Mouse (Mus musculus) ovary, postnatal 10 days (tissue): Measurements from ENCODE around the gene Ttc28.
A peak's percentile ranks its signal among the peaks of the same experiment; 100 is the strongest.
"Not testable (repeated sequence)": the region's sequence is repeated elsewhere in the genome, so short reads cannot be mapped to it uniquely, and the experiment has no call there.

Experiments used
- DNase-seq: peaks from one replicate; pipeline ENCODE4 v3.0.0; 2022; ENCODE audit warnings: low spot score

The Ttc28 gene

DNA sequence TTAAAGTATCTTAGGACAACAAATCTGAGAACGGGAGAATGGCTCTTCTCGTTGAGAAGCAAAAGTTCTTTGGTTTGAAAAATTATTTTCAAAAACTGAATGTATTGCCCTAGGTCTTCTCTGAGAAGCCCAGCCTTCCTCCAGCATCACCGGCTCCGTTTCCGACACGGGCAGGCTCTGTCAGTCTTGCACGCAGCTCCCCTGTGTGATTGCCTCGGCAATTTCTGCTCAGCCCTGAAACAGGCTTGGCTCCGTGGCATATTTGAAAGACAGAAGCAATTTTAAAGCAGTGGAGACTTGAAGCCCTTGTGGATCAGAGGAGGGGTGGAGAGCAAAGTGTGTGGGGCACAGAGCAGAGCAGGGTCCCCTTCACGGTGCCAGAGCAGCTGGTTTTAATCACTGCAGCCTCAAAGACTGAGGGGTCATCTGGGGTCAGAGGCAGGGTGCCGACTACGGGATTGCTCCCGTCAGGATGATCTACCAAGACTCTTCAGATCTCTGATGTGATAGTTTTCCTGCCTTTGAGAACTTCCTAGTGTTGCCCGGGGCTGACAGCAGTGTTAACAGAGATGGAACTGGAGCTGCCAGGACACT lies 363.9 kb downstream of the Ttc28 start:
- DNase-seq: no peak

DNA sequence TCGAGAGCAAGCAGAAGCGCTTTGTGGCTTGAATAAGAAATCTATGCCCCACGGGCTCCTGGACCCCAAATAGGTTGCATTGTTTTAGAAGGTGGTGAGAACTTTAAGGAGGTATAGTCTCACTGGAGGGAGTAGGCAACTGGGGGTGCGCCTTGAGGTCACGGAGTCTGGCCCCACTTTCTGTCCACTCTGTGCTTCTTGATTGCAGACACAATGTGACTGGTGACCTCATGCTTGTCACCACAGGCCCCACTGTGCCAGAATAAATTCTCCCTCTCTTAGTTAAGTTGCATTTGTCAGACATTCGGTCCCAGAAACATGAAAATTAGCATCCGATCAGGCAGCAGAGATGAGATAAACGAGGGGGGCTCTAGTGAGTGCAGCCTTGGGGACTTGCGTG lies 364.5 kb downstream of the Ttc28 start:
- no peak for DNase-seq

DNA sequence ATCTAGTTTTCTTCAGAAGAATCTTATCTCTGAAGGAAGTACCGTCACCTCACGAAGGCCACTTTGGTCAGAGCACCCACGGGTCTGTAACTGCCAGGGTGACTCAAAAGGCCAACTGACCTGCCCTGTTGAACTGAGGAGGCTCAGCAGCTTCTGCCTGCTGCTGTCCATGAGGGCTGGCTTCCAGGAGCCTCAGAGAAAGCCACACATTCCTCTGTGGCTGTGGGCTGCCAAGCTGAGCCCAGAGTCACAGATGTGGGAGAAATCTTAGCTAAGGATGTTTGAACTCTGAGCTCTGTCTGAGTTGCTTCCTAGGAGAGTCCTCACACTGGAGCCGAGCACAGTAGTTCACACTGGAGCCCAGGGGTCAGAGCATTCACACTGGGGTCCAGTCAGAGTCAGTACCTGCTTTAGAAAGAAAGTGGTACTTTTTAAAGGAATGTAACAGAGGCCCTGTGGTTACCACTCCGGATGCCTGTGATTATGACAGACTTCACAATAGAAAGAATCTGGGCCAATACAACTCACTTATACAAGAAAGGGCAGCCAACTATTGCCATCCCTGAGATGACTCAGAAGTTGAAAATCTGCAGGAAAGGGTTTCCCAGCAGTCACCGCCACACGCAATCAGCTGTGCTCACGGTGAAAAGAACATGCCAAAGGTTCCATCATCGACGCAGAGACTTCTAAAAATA lies 368.1 kb downstream of the Ttc28 start:
- DNase-seq: no peak

DNA sequence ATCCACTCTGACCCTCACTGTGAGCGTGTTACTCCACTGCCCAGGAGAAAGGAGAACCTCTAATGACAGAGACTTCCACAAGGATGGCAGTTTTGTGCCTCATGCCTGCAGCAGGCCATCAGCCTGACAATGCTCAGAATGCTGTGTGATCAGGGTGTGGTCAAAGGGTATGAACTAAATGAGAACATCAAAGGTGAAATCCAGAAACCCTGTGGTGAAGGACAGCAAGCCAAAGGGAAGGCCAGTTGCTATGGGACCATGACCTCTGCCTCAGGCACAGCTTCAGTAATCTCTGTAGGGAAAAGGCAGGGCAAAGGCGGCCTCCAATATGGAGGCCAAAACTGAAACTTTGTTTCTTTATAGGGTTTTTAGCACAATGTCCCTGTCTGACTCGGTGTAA lies 372.5 kb downstream of the Ttc28 start:
- no peak for DNase-seq

DNA sequence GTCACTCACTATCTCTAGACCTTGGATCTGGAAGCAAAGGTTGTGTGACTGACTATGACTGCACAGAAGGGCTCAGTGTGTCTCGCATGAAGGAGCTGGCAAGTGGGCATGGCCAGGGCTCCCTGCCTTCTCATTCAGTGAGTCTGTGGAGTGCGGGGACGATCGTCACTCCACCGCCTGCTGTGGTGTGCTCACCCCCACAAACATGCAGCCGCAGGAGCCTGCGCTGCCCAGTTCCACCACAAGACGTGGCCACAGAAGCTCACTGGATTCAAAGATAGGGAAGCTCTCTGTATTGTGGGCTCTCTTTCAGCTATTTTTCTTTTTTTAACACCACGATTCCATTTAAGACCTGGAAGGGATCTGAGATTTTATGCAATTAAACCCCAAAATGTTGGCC lies 374.8 kb downstream of the Ttc28 start:
- no peak for DNase-seq

DNA sequence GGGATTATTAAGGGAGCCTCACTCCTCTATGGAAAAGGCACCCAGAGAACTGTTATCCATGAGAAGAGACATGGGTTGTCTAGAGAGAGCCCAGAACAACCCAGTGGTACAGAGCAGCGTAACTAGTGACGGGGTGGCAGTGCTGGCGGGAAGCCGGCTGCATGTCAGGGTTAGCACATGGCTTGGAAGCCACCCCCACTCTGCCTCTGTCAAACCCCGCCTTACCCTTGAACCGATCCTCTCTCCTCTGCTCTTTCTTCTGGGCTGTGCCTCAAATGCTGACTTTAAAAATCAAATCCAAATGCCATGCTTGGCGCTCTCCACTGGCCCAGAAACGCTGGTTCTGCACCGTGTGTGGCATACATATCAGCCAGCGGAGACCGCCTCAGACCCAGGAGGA lies 375.2 kb downstream of the Ttc28 start:
- DNase-seq: no peak

DNA sequence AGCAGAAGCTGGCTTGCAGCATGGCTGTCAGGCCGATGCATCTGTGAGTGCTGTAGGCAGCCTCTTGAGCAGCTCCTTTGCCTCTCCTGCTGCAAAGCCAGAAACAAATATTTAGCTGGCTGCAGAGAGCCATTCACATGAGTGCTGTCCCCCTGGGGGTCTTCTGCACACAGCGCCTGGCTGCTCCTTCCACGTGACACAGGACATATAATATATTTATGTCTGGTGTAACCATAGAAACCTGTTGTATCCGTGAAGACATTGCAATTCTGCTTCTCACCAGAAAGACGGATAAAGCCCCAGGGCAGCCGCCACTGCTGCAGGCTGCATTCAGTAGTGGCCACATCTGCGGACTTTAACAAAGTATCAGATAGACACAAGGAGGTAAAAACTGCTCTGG lies 376.6 kb downstream of the Ttc28 start:
- DNase-seq: no peak

DNA sequence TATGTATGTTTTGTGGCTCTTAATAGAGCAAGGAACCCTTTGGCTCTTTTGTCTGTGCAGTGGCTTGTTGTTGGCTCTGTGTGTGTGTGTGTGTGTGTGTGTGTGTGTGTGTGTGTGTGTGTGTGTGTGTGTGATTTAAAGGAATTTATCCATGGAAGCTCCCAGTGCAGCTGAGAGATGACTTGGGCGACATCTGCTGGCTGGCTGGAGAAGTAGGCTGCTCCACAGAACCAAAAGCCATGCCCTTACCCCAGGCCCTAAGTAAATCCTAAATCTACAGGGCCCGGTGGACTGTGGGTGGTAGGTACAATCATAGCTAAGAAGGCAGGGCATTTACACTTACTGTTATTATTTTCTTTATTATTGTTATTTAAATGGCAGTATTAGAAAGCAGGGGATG lies 377.5 kb downstream of the Ttc28 start:
- peak; percentile 36 for DNase-seq

DNA sequence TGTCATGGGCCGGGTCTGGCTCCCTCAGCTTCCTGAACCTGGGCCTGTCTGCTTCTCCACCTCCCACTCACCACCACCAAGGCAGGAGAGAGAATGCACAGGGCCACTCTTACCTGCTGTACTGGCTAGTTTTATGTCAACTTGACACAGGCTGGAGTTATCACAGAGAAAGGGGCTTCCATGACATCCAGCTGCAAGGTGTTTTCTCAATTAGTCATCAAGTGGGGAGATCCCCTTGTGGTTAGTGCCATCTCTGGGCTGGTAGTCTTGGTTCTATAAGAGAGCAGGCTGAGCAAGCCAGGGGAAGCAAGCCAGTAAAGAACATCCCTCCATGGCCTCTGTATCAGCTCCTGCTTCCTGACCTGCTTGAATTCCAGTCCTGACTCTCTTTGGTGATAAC lies 381.6 kb downstream of the Ttc28 start:
- not testable (repeated sequence) for DNase-seq

DNA sequence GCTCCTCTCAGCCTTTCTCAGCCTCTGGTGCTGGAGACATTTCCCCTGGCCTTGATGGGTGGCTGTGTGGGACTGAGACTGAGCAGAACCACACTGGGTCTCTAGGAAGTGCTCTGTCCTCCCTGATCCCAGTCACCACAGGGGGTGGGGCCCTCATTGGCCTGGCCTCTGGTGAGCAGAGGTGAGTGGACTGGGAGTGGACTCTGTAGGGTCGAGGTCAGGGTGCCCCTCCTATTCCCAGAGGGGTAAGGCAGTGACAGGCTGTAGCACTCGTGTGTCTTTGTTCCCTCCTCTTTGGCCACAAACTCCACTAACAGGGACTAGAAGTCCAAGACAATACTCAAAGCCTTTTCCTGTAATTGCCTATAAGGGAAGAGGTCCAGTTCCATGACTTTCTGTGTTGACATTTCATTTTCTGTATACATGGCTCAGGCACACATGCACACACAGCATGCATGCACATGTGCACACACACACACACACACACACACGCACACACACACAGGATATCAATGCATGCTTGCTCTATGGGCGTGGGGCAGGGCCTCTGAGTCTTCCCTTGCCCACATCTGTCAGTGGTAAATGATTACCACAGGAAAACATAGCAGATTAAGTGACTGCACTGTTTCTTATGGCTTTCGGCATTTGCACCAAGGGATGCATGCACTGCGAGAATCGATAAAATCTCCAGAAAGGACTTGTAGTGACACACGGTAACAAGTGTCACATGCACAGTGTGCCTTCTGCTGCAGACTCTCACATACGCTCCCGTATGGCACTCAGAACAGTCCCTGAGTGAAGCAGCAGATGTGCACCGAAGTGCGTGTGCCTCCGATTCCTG lies 382.4 kb downstream of the Ttc28 start:
- no peak for DNase-seq

DNA sequence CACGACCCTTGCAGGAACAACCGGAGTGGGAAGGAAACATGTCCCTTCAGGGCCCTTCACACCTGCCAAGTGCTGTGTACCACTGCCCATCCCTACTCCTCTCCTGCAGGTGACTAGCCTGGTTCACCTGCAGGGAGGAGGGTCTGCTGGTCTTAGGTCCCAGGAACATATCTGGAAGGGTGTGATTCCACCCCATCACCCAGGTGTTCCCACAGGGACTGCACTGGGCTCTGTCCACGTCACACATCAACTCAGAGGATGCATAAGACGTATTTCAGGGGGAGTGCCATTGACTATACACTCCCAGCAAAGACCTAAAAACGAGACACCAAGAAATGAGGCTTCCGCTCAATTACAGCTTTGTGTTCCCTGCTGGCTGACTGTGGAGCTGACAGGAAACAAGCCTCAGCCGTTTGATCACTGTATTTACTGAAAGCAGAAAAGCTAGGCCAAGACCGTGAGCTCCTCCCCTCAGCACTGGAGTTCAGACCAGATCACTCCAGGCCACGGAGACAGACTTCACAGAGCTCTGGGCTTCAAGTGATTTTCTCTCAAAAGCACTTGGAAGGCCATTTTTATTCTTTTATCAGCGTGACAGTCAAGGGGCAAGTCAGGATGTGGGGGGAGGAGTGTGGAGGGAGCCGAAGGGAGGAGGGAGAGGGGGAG lies 383.1 kb downstream of the Ttc28 start:
- DNase-seq: no peak

DNA sequence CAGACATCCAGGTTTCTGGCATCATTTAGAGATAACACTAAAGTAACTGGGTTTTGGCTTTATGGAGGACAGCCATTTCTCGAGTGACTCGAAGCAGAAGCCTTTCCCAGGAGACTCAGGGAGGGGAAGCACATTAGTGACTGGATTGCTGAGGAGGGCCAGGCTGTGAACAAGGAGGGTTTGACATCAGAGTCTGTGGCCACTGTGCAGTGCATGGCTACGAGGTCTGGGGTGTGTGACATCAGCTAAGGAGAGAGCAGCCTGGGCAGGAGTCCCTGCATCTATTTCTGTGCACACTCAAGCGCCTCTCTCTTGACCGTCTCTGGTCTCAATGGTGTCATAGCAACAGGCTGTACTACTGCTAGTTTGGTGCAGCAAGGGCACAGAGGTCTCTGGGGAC lies 383.8 kb downstream of the Ttc28 start:
- DNase-seq: no peak

DNA sequence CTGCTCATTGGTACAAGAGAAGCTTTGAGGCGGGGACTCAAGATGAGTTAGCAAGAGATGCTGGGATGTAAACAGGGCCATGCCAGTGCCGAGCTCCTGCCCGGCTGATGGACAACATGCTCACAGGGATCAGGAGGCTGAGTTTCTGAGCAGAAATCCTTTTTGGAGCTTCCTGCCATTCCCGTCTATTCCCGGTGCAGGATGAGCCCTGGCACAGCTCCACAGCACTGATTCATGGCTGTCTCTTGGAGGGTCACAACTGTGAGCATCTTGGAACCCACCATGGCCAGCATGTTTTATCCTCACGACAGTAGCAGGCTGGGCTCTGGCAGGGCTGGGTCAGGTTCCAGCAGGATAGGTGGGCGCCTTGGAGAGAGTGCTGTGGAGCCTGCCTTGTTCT lies 384.9 kb downstream of the Ttc28 start:
- DNase-seq: no peak

DNA sequence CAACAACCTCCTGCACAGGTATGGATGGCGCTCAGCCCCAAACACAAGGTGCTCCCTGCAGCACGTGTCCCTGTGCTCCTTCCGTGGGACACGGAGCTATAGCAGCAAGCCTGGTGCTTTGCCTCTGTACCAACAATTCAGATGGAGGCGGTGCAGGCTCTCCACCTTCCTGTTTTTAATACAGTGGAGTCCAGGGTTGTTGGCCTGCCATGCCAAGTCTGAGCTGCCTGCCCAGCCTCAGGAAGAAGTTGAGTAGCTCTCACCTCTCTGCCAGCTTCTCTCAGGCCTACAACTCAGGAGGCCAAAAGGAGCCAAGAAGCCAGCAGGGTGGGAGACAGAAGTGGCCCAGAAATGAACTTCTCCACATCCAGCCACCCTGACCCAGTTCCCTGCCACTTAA lies 387.1 kb downstream of the Ttc28 start:
- no peak for DNase-seq

DNA sequence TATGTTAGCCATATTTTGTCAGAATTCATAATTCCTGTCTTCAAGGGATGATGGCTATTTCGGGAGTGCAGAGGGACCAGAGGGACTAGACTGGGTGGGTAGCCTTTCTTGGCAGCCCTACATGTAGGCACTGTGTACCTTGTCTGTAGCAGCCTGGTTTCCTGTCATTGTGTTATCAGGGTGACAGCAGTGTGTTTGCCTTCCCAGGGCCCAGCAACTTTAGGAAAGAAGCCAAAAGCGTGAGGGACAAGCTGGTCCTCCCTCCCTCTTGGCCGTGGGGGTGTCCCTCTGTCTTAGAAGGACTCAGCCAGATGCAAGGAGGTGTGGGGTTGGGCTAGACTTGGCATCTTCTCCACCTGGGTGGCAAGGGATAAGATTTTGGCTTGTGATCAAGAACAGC lies 387.5 kb downstream of the Ttc28 start:
- no peak for DNase-seq

DNA sequence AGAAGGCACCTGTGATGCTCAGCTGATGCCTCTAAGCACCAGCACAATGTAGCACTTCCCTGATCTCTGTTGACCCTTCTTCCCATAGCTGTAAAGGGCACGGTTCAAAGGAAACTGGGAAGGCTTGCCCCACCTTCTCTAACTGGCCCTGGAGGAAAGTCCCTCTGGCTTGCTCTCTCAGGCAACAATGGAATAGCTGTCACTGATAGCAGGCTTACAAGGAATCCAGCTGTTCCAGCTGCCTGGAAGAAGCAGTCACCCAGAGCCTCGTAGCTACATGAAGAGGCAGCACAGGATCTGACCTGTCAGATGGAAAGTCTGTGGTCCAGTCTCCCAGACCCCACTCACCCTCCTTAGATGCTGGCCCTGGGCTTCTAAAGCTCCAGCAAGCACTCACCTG lies 389.2 kb downstream of the Ttc28 start:
- DNase-seq: no peak

DNA sequence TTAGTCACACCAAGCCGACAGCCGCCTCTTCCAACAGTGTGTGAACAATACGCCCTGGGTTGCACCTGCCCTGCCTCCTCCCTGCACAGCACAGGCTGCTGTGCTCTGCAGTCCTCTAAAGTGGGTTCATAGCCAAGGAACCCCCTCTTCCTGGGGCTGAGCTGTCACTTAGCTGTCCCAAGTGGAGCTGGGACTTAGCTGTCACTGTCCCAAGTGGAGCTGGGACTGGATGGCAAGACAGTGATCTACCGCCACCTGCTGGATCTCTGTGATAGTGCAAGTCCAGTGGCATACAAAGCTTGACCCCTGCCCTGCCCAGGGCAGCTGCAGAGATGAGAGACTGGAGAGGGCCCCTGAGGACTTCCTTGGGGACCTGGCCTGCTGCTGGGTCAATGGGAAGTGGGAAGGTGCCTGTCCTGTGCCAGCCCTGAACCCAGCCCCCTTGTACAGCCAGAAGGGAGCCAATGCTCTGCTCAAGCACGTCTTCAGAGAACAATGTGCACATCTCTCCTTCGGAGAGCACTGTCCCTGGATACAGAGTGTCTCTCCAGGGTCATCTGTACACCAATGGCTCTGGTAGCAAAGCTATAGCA lies 390.1 kb downstream of the Ttc28 start:
- DNase-seq: peak; percentile 64

DNA sequence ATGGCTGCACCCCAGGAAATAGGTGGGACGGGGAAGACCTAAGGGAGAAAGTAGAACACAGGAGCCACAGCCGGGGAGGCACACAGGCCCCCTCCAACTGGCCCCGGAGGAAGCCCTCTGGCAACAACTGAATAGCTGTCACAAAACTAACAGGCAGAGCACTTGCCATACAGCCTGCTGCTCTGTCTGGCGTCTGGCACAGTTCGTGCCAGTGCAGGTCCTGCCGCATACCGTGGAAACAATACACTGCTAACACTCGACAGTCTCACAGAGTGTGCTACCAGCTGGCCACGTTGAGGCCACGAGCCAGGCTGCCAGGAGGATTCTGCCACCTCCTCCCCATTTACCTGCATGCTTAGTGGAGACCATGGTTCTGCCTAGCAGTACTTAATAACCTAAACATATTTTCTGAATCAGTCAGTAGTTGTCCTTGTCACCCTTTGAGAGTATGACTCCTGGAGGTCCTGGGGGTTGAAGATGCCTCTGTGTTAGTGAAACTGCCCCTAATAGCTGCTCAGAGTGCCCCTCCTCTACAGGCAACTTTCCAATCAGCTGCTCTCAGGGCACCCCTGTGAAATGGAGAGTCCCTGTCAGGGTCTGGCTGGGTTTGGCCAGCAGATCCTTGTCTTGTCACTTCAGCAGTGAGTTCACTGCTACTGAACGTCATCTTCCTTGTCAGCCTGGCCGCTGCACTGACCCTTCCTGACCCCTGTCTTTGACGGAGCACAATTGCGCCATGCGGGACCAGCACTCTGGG lies 390.8 kb downstream of the Ttc28 start:
- DNase-seq: no peak

DNA sequence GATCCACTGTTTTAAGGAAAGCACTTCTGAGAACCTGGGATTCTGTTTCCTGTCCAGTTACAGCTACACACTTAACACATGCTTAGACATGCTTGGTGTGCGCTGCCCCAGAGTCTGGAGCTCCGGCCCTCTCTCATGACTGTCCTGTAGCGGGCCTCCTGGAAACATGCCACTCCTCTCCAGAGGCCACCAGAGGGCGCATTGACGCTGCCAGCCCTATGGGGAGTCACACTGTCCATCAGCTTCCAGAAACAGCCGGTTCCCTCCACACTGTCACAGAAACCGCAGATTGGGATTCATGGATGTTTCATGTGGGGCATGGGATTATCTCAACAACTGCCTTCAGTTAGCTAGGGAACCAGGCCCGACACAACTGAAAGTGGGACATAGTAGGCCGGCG lies 394.0 kb downstream of the Ttc28 start:
- DNase-seq: peak; percentile 81

DNA sequence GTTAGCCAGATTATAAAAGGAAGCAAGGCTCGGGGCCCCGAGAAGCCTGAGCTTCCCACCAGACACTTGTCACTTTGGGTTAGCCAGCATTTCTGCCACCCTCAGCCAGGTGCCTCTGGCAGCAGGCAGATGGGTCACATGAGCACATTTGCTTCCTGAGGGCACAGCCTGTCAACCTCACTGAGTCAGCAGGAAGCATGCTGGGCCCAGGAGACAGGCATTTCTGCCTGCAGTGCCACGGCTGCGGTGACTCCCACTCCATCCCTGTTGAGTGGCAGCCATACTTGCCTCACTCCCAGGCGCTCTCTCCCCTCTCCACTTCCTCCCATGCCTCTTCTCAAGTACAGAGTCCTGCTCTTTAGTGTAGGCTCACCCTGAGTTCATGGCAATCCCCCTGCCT lies 395.3 kb downstream of the Ttc28 start:
- no peak for DNase-seq

DNA sequence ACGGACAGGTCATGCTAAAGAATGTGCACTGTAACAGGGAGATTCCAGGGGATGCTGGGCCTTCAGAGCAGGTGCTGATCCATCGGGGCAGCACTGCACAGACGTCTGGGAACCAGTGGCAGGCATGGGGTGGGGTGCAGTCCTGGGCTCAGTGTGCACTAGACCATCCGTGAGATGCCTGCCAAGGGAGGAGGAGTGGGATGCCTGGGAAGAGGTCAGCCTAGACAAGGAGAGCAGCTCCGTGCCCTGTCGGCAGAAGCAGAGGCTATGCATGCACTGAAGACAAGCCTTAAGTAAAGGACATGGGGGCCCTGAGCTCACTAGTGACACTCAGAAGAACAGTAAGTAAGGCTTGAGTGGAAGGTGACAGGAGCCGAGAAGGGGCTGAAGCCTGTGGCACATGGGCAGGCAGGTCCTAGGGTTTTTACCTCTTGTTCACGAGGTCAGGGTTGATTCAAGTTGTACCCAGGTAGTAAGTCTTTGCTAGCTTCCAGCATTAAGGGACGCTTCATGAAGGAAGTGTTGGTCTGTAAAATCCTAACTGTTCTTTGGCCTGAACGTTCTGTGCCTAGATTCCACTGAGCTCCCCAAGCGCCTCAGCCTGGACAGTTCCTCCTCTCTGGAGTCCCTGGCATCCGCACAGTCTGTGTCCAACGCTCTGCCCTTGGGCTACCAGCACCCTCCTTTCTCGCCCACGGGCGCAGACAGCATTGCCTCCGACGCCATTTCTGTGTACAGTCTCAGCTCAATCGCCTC lies 405.0 kb downstream of the Ttc28 start:
- no peak for DNase-seq
